Mouse (Mus musculus): ENCODE measurements around the gene Pusl1. TPM values are rescaled to one million over a fixed set of nuclear protein-coding genes. Genes with fewer than 3 reads are reported as not detected.

Gene Pusl1
- total RNA-seq, 2 experiments from 2014 or later: 56.8 to 59.9 TPM

GRCm38 (mm10) chr4:155887674-155888073 lies 3.9 kb downstream of the Pusl1 start:
- DNase-seq: no peak

GRCm38 (mm10) chr4:155886330-155886729 lies 5.3 kb downstream of the Pusl1 start:
- no peak for DNase-seq

- DNase-seq: no peak
Observed at GRCm38 (mm10) chr4:155883587-155883986, 8.0 kb downstream of the Pusl1 start.

DNA sequence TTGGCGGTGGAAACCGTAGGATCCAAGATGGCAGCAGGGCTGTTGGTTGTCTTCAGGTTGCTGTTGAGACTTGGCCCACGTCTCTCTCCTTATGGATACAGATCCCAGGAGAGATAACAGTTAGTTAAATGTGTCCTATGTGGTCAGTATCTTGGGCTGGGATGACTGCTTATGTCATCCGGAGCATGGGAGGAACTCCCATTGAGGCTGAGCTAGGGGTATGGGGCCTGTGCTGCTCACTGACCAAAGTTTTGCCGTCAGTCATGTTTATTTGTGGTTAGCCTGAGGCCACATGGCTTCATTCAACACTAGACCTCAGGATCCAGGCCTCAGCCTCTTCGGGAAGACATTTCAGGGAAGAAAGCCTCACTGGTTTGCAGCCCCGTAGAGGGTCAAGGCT lies 20.2 kb downstream of the Pusl1 start:
- DNase-seq: no peak

- peak; percentile 96 to 97 for DNase-seq
Observed at GRCm38 (mm10) chr4:155869317-155870033, 22.1 kb downstream of the Pusl1 start, which contains the start of the genes Cptp and Ints11. Gene Cptp, minus strand, starts transcription at chr4:155869440. Gene Ints11, plus strand, starts transcription at chr4:155869546.

DNA sequence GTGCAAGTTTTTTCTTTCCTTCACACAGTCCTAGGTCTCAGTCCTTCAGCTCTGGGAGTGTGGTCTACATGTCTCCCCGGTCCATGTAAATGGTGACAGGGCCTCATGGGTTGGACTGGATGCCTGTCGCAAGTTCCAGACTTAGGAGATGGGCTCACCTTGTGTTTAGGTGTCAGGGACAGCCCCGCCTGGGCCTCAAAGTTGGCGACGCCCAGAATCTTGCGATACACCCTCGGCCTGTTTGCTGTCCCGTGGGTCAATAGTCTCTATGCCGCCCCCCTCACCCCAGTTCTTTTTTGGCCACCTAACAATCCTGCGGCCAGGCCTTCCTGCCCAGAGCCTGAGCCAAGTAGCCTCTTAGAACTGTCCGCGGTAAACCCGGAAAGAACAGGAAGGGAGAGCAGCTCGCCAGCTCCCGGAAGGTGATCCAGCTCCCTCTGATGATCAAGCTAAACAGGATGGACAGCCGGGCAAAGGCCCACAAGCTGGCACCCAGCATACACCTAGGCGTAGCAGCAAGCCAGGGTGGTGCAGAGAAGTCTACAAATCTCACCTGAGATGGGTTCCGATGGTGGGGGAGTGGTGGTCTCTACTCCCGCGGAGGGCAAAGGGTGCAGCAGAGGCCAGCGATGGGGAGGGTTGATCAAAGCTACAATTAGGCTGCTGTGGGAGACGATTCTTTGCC lies 22.8 kb downstream of the Pusl1 start:
- DNase-seq: no peak

- DNase-seq: no peak
Observed at GRCm38 (mm10) chr4:155863001-155863400, 28.6 kb downstream of the Pusl1 start, which contains the start of gene Tas1r3. Gene Tas1r3, minus strand, starts transcription at chr4:155863362.

DNA sequence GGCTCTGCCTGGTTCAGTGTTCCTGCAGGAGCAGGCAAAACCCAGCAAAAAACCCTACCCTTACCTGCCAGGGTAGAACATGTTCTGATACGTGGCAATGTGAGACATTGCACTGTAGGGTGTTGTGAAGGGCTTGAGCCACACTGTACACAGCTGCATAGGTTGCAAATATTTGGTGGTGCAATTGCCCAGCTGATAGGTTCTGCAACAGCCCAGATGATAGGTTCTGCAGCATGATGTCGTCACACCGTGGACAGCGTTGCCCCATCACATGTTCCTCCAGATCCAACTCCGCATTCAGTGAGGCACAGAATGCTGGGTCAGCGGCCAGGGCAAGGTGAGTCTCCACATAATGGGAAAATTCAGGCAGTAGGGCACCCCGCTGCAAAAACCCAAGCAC lies 29.8 kb downstream of the Pusl1 start:
- no peak for DNase-seq

DNA sequence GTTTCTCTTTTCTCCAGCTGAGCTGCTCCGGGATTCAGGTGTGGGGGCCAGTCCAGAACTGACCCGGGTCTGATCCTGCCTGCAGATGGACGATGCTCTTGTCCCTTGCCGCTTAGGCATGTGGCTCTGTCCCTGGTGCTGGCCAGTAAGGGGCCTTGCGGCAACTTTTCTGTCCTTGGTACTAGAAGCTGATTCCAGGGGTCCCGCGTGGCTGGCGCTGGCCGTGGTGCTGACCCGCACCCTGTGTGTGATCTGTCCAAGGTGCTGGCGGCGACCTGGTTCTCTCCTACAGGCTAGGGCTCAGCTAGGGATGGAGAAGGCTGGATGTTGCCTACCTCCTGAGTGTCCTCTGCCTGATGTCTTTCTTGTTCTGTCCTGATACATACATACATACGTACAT lies 32.3 kb downstream of the Pusl1 start:
- DNase-seq: no peak

GRCm38 (mm10) chr4:155856881-155857280 lies 34.7 kb downstream of the Pusl1 start:
- no peak for DNase-seq

DNA sequence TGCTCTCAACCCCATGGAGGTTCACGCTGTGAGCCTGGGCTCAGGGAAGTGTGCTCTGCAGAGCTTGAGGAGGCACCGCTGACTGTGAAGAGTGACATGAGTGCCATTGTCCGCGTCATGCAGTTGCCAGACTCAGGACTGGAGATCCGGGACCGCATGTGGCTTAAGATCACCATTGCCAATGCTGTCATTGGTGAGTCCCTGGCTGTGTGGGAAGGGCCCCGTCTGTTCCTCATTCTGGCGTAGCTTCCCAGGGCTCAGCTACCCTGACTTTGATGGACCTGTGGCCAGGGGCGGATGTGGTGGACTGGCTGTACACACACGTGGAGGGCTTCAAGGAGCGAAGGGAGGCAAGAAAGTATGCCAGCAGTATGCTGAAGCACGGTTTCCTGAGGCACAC lies 35.5 kb downstream of the Pusl1 start:
- no peak for DNase-seq

DNA sequence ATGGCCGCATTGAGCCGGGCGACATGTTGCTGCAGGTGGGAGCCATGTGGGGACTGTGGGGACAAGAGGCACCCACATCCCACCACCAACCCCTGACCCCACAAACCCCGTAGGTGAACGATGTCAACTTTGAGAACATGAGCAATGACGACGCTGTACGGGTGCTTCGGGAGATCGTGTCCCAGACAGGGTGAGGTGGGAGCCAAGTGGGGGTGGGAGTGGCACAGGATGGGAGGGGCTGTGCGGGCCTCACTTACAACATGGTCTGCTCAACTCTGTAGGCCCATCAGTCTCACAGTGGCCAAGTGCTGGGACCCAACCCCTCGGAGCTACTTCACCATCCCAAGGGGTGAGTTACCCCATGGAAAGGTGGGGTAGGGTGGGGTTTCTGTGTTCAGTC lies 36.6 kb downstream of the Pusl1 start:
- DNase-seq: no peak

- no peak for DNase-seq
Observed at GRCm38 (mm10) chr4:155853421-155853820, 38.2 kb downstream of the Pusl1 start.

GRCm38 (mm10) chr4:155851951-155852411 lies 39.6 kb downstream of the Pusl1 start:
- no peak for DNase-seq

DNA sequence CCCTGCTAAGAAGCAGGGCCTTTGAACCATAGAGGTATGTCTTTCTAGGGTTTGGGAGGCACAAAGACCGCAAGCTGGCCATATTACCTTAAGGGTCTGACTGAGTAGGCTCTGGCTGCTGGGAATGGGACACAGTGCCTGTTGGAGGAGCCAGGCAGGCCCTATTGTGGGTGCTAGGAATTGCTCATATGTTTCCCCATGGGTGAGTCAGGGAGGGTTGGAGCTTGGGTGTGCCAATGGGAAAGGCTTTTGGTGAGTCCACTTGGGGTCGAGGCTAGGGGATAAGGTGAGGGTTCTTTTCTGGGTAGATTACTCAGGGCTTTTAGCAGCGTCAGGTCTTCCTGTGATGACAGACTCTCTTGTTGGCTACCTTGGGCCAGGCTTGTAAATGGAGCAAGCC lies 40.2 kb downstream of the Pusl1 start:
- DNase-seq: no peak

GRCm38 (mm10) chr4:155849792-155850451 lies 41.7 kb downstream of the Pusl1 start:
- DNase-seq: no peak

- DNase-seq: no peak
Observed at GRCm38 (mm10) chr4:155849391-155849790, 42.2 kb downstream of the Pusl1 start.

DNA sequence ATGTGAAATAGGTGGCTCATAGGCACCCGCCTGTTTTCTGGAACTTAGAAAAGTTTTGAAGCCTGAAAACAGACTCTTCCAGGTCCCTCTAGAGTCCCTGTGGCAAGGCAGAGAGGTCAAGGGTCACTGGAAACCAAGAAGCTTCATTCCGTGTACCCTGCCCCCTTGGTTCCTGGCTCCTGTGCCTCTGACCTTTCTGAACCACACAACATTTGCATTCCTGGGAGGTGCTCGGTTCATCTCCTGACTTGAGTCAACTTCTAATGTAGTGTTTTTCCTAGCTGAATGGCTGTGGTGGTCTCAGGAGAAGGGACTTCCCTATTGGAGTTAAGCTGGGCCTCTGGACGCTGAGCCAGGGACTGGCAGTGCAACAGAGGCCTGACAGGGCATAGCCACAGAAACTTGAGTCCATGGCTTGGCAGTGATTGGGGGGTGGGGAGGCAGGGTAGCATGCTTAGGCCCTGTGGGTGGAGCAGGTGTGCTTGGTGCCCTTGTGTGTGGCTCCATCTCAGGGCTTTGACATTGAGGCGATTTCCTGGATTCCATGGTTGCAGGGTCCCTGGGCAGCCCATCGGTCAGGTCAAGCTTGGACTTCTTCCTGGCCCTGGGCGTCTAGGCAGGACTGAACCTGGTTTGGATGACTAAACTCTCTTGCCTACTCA lies 43.0 kb downstream of the Pusl1 start:
- no peak for DNase-seq

- peak in 1 of 2 experiments; percentile 35 for DNase-seq
Observed at GRCm38 (mm10) chr4:155847591-155848352, 43.8 kb downstream of the Pusl1 start.

- peak; percentile 96 to 97 for DNase-seq
Observed at GRCm38 (mm10) chr4:155846871-155847578, 44.6 kb downstream of the Pusl1 start, which contains the start of gene Dvl1. Gene Dvl1, plus strand, starts transcription at chr4:155847402.

- DNase-seq: no peak
Observed at GRCm38 (mm10) chr4:155843231-155843630, 48.4 kb downstream of the Pusl1 start.
